Mouse (Mus musculus) midbrain, postnatal 0 days (tissue): ENCODE results near the gene Tlx2. TPM values are rescaled to one million over a fixed set of nuclear protein-coding genes. Genes with fewer than 3 reads are reported as not detected.

ENCODE experiments used
- ATAC-seq: fragments of 200-750 bp; cut with Nextera tagmentation; 2 replicates; pipeline ENCODE4 v1.8.0; 2017; ENCODE audit warnings: moderate number of reproducible peaks, mild to moderate bottlenecking, moderate TSS enrichment, moderate library complexity; ENCODE audit not compliant: low FRiP score
- DNase-seq: peaks from one replicate; pipeline ENCODE4 v3.0.0-alpha.2; 2015; ENCODE audit warnings: low spot score
- H3K27ac ChIP-seq: fragments of 300-500 bp; sonication (generic); 2 replicates; pipeline ENCODE4 v1.5.1; 2014; ENCODE audit warnings: low read depth, mild to moderate bottlenecking, low read length, mixed read lengths
- H3K27me3 ChIP-seq: fragments of 300-500 bp; sonication (generic); 2 replicates; pipeline ENCODE4 v1.6.1; 2014; ENCODE audit warnings: low read length, control low read depth, mixed read lengths; ENCODE audit not compliant: insufficient read depth
- H3K36me3 ChIP-seq: fragments of 300-500 bp; sonication (generic); 2 replicates; pipeline ENCODE4 v1.6.1; 2014; ENCODE audit warnings: low read length, control low read depth, mixed read lengths; ENCODE audit not compliant: insufficient read depth
- H3K4me1 ChIP-seq: fragments of 300-500 bp; sonication (generic); 2 replicates; pipeline ENCODE4 v1.6.1; 2014; ENCODE audit warnings: mild to moderate bottlenecking, control low read depth, antibody characterized with exemption, low read length, mixed read lengths; ENCODE audit not compliant: insufficient read depth
- H3K4me2 ChIP-seq: fragments of 300-500 bp; sonication (generic); 2 replicates; pipeline ENCODE4 v1.6.1; 2014; ENCODE audit warnings: low read depth, mild to moderate bottlenecking, low read length, mixed read lengths; ENCODE audit not compliant: poor library complexity, severe bottlenecking
- H3K4me3 ChIP-seq: fragments of 300-500 bp; sonication (generic); 2 replicates; pipeline ENCODE4 v1.5.1; 2014; ENCODE audit warnings: low read depth, mild to moderate bottlenecking, low read length, moderate library complexity
- H3K9ac ChIP-seq: fragments of 300-500 bp; sonication (generic); replicated peaks from 2 replicates; pipeline ENCODE4 v1.6.1; 2014; ENCODE audit warnings: mild to moderate bottlenecking, low read length, moderate library complexity, mixed read lengths; ENCODE audit not compliant: poor library complexity, severe bottlenecking
- H3K9me3 ChIP-seq: fragments of 300-500 bp; sonication (generic); 2 replicates; pipeline ENCODE4 v1.6.1; 2016; ENCODE audit warnings: low read length, control low read depth
- CTCF ChIP-seq: IDR thresholded peaks from 2 replicates; pipeline ENCODE4 v1.5.1; 2016; ENCODE audit warnings: antibody characterized with exemption, mild to moderate bottlenecking
- WGBS: fragments of 180-500 bp; shearing (Covaris S2); extraction: QIAGEN DNeasy Blood & Tissue Kit; methylation state at CpG from one replicate; pipeline ENCODE4 v1.1.7; 2014; 5-methylcytosine and 5-hydroxymethylcytosine counted together
- polyA plus RNA-seq: library from polyadenylated mRNA; unstranded; fragments of >200 nt; fragmentation: Nextera tagmentation; extraction: Ambion mirVana; gene quantifications from 2 replicates; pipeline ENCODE4 v1.2.1, GENCODE M21; 2015
- total RNA-seq: library from RNA; depleted of rRNA; stranded (reverse); fragments of >200 nt; gene quantifications from 2 replicates; pipeline ENCODE4 v1.2.3, GENCODE M21; 2014; rRNA removed

The Tlx2 gene
- total RNA-seq (not detected in 2 replicates), polyA plus RNA-seq (not detected in 2 replicates)

DNA sequence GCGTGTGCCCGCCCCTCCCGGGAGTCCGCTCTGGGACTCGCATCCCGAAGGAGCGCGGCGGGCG, at the start of gene Tlx2:
TSS of gene Tlx2 (minus strand) at position 47 of the 64 bp plus-strand sequence.
- no peak within 1 kb of the TSS for H3K4me2 ChIP-seq
- H3K36me3 ChIP-seq = no peaks in the 10 kb centered on the region
- no peak within 1 kb of the TSS for H3K27ac ChIP-seq
- H3K9me3 ChIP-seq = no peaks in the 10 kb centered on the region
- ATAC-seq (no peak), DNase-seq (no peak)
- 5% methylated on average over 10 of the region's 10 CpGs for WGBS
- H3K27me3 ChIP-seq = peaks cover 87% of the 10 kb centered on the region
- no peak within 1 kb of the TSS for H3K9ac ChIP-seq
- no peak for TF ChIP-seq CTCF
- peak within 1 kb of the TSS; percentile 12; the same call in 1 of the 2 replicates for H3K4me3 ChIP-seq
- peaks cover 3% of the 10 kb centered on the region; the same call in 1 of the 2 replicates for H3K4me1 ChIP-seq

DNA sequence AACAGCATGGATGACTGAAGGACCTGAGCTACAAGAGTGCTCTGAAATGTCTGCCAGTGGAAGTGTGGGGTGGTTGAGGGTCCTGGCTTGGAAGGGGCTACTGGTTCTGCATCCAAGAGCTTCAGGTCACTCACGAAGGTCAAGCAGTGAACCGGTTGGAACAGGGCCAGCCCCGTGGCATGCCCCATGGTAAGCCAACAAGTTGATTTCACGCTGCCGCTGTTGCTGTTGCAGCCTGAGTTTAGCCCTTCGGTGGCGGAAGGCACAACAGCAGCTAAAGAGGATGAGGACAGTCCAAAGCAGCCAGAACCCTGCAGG, 49.6 kb upstream of the Tlx2 start:
- H3K4me1 ChIP-seq = peaks cover 9% of the 10 kb centered on the region; the same call in 1 of the 2 replicates
- DNase-seq = no peak
- no peak for ATAC-seq
- H3K36me3 ChIP-seq = peaks cover 19% of the 10 kb centered on the region
- no peak overlapping the region for H3K9ac ChIP-seq
- H3K4me2 ChIP-seq = peak overlapping the region; percentile 95
- no peaks in the 10 kb centered on the region for H3K9me3 ChIP-seq
- H3K4me3 ChIP-seq = no peak overlapping the region
- no peak overlapping the region for H3K27ac ChIP-seq
- H3K27me3 ChIP-seq = no peaks in the 10 kb centered on the region
- TF ChIP-seq CTCF = no peak
- 48% methylated on average over 7 of the region's 7 CpGs for WGBS

DNA sequence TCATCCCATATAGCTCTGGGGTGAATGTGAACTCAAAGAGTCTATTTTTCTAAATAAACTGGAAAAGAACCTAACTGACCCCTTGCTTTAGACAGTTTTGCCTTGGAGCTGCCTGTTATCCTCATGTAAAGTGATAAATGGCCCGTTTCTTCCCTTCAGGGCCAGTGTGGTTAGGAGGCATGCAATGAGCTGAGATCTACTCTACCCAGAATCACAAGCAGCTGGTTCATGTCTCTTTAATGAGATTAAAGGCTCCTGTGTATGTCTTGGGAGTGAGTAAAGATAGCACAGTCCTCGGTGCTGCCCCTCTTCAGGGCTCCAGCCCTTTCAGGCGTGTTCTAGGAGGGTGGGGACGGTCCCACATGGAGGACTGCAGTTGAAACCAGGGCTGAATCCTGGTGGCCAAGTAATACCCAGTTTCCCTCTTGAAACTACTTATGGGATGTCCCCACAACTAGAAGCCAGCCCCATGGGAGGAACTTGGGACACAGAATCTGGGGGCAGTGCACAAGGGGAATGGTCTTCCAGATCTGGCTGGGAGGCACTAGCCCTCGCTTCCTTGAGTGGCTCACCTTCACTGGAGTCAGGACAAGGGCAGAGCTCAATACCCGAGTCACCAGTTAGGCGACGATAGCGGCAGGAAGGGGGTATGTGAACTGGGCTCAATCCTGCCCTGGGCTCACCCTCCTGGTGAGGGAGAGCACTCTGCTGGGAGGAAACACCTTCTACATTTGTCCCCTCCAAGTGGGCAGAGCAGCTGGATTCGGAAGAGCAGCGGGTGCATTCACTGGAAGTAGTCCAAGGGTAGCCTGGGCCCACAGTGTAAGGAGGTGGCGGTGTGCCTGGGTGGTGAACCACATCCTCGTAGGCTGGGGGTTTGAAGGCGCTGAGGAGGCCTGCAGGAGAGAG, 49.0 kb upstream of the Tlx2 start:
- no peak overlapping the region for H3K27ac ChIP-seq
- no peak overlapping the region for H3K4me3 ChIP-seq

DNA sequence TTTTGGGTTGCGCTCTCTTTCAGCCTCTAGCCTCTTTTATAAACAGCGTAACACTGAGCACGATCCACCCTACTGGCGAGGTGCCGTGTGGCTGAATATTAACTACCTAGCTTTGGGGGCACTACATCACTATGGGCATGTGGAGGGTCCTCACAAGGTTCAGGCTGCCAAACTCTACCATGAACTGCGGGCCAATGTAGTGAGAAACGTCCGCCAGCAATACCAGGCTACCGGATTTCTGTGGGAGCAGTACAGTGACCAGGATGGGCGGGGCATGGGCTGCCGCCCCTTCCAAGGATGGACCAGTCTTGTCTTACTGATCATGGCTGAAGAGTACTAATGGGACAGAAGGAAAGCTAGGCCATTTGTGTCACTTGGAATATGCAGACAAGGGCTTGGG, 48.3 kb upstream of the Tlx2 start:
- no peak; the same call in 1 of the 2 replicates for TF ChIP-seq CTCF
- ATAC-seq (no peak), DNase-seq (no peak)
- Histone ChIP-seq H3K36me3 (peaks cover 19% of the 10 kb centered on the region), H3K4me1 (peaks cover 9% of the 10 kb centered on the region; the same call in 1 of the 2 replicates), H3K4me2 (no peak overlapping the region), H3K9me3 (no peaks in the 10 kb centered on the region), H3K4me3 (no peak overlapping the region), H3K9ac (no peak overlapping the region), H3K27me3 (no peaks in the 10 kb centered on the region), H3K27ac (no peak overlapping the region)
- 83% methylated on average over 11 of the region's 11 CpGs for WGBS

More for the DNA sequence above, 49.0 kb upstream of the Tlx2 start:
- Histone ChIP-seq H3K9me3 (no peaks in the 10 kb centered on the region), H3K27me3 (no peaks in the 10 kb centered on the region), H3K4me1 (peaks cover 9% of the 10 kb centered on the region; the same call in 1 of the 2 replicates), H3K36me3 (peaks cover 19% of the 10 kb centered on the region), H3K4me2 (peak overlapping the region; percentile 95; the same call in 1 of the 2 replicates), H3K9ac (no peak overlapping the region)
- no peak for TF ChIP-seq CTCF
- WGBS = 83% methylated on average over 14 of the region's 14 CpGs
- DNase-seq = no peak
- ATAC-seq = no peak

DNA sequence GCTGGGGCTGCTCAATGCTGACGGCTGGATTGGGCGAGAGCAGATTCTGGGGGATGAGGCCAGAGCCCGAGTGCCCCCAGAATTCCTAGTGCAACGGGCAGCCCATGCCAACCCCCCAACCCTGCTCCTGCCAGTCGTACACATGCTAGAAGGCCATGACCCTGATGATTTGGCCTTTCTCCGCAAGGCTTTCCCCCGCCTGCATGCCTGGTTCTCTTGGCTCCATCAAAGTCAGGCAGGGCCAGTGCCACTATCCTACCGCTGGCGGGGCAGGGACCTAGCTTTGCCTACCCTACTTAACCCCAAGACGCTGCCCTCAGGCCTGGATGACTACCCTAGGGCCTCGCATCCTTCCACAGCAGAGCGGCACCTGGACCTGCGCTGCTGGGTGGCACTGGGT, 47.5 kb upstream of the Tlx2 start:
- H3K4me1 ChIP-seq = peaks cover 9% of the 10 kb centered on the region; the same call in 1 of the 2 replicates
- WGBS = 90% methylated on average over 13 of the region's 13 CpGs

DNA sequence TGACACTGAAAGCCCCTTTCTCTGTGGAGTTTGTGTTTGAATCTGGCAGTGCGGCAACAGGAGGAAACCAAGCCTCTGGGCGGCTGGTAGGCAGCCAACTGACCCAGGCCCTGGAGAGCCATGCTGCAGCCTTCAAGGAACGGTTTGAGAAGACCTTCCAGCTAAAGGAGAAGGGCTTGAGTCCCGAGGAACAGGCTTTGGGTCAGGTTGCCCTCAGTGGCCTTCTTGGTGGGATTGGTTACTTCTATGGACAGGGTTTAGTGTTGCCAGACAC, 47.0 kb upstream of the Tlx2 start:
- Histone ChIP-seq H3K4me2 (no peak overlapping the region), H3K4me3 (no peak overlapping the region), H3K27ac (no peak overlapping the region), H3K4me1 (peaks cover 9% of the 10 kb centered on the region; the same call in 1 of the 2 replicates), H3K9me3 (no peaks in the 10 kb centered on the region), H3K36me3 (peaks cover 19% of the 10 kb centered on the region), H3K27me3 (no peaks in the 10 kb centered on the region), H3K9ac (no peak overlapping the region)
- ATAC-seq = no peak
- WGBS = 87% methylated on average over 4 of the region's 4 CpGs
- no peak for TF ChIP-seq CTCF
- no peak for DNase-seq

More for the DNA sequence above, 47.5 kb upstream of the Tlx2 start:
- no peak overlapping the region for H3K27ac ChIP-seq
- no peaks in the 10 kb centered on the region for H3K27me3 ChIP-seq
- no peak for TF ChIP-seq CTCF
- H3K4me3 ChIP-seq = no peak overlapping the region
- H3K36me3 ChIP-seq = peaks cover 19% of the 10 kb centered on the region
- DNase-seq (no peak), ATAC-seq (no peak)
- H3K4me2 ChIP-seq = no peak overlapping the region
- no peak overlapping the region for H3K9ac ChIP-seq
- H3K9me3 ChIP-seq = no peaks in the 10 kb centered on the region
